Mouse (Mus musculus) gastrocnemius, adult 8-10 months (tissue): ENCODE results near the gene Tbl1xr1. TPM values are rescaled to one million over a fixed set of nuclear protein-coding genes. Genes with fewer than 3 reads are reported as not detected.

Source experiments
- DNase-seq, 2 experiments: peaks; one replicate each; pipeline ENCODE4 v3.0.0; 2022; ENCODE audit warnings: low spot score in 2 of 2
- total RNA-seq, 4 experiments: library from RNA; stranded (reverse); gene quantifications; 2 replicates each; pipeline ENCODE4 v1.2.4; 2022

Gene Tbl1xr1
- total RNA-seq, 4 experiments from 2014 or later, result 52.3 to 65.0 (median 60.7) TPM

DNA sequence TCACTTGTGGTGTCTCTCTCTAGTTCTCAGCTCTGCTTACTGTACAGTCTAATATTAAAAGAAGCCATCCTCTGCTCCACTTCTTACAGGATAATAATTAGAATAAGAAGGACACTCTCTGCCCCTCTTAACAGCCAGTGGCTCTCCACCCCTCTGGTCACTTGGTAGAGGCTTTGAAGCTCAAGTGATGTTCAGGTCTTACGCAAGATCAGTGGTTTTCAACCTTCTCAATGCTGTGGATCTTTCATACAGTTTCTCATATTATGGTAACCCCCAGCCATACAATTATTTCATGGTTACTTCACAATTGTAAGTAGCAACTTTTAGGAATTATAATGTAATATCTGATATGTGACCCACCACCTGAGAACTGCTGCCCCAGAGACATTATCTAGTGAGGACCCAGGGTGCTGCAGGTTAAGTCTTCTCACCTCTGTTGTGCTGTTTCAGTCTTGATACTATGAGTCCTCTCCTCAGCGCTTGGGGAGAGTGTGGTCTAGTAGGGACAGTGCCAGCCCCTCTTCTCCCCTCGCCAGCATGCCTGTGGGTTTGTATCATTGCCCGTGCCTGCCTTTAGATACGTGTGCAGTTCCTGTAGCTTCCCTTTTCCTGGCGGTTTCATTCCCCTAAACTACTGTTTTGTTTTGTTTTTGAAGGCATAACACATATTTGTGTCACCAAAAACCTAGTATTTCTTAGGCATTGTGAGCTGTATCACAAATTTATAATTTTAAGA, 65.7 kb downstream of the Tbl1xr1 start:
- no peak for DNase-seq

DNA sequence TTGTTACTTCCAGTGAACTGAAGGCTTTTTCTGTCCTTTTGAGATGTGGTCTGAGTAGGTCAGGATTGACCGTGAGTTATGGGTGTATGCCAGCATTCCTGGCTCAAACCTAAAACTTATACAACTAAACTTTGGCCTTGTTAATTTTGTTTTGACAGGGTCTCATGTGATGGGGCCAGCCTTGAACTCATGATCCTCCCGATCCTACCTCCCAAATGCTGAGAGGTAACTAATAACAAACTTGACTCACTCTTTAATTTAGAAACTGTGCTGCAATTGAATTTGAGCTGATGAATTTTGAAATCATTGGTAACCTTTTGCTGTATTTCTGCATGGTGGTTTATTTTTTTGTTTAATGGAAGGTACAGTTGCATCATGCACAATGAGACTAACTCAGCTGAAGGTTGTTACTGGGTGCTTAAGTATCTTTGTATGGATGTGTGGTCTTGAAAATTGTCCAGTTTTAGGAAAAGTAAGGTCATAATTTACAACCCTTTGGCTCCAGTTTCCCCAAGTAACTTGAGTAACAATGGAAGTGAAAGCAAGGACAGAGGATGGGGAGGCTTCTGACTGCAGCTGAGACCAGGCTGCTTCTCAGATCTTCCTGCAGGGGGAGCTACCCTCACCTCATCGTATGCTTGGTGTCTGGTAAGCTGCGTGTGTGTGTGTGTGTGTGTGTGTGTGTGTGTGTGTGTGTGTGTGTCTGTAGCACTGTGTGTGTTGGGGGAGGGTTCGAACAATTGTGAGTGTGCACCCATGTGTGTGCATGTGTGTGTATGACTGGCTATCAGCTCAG, 66.6 kb downstream of the Tbl1xr1 start:
- no peak for DNase-seq

GRCm38 (mm10) chr3:22144255-22144654, 67.8 kb downstream of the Tbl1xr1 start:
- no peak for DNase-seq

GRCm38 (mm10) chr3:22147433-22147927, 71.0 kb downstream of the Tbl1xr1 start:
- DNase-seq, result no peak

DNA sequence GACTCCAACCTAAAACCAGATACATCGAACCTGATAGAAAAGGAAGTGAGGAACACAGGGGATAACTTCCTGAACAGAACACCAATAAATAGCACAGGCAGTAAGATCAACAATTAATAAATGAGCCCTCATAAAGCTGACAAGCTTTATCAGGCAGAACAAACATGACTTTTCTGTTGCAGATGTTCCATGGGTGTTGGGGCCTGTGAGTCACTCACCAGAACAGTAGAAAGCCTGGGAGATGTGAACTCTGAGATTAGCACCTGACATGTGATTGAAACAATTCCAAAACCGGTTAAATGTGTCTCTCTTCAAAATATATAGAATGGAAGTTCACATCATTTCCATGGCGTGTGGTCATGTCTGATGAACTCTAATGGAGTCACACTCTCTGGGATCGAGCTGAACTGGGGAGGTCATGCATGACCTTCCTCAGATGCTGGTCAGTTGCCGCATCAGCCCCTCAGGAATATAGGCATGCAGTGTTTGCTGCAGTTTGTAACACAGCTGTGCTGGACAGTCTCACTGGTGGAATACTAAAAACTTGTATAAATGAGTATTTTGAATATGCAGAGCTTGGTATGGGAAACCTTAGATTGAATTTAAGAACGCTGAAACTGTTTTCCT, 72.0 kb downstream of the Tbl1xr1 start:
- DNase-seq, result no peak

DNA sequence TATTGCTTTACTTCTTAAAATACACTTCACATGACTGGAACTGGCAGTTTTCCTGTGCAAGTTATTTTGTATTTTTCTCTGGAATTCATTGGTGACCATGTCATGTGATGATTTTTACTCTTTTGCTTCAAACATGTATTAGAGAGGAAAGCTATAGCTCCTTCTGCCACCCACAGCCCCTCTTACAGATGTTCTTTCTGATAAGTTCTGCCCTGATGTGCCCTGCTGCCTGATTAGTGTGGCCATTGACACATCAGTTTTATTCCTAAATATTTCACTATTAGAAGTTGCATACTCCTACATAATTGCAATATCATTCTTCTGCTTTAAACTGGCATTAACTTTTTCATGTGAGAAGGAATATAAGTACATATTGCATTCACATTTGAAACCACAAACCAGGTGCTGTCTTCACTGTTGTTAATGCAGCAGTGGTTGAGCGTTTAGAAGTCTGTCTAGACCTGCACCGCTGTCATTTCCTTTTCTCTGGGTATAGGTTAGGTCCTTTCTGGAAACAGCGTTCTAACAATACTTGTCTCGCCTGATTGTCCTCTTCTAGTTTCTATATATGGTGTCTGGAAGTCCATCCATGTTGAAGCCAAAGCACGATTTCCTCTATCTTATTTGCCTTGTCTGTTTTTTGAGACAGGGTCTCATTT, 74.5 kb downstream of the Tbl1xr1 start:
- DNase-seq, result no peak

GRCm38 (mm10) chr3:22152773-22153172, 76.3 kb downstream of the Tbl1xr1 start:
- DNase-seq, result no peak

- DNase-seq, result no peak
Measured at GRCm38 (mm10) chr3:22154522-22154921, 78.1 kb downstream of the Tbl1xr1 start.

DNA sequence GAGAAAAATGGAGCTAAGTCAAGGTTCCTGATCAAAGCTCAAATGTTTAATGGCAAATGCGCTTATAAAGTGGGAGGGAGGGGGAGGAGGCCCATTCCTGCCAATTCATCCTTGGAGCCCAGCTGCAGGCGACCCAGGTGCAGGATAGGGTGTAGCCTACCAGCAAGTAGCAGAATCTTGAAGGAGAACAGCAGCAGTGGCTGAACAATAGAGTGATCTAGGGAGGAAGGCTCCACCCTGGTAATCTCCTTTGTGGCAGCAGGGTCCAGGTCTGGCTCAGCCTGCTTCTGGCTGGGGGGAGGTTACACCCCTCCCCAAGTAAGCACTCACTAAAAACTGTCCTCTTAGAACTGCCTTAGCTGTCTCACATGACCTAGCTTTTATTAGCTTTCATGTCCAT, 79.9 kb downstream of the Tbl1xr1 start:
- no peak for DNase-seq

GRCm38 (mm10) chr3:22162948-22163347, 86.5 kb downstream of the Tbl1xr1 start:
- DNase-seq, result no peak

GRCm38 (mm10) chr3:22167856-22168255, 91.4 kb downstream of the Tbl1xr1 start:
- no peak for DNase-seq

GRCm38 (mm10) chr3:22168432-22168831, 92.0 kb downstream of the Tbl1xr1 start:
- no peak for DNase-seq

DNA sequence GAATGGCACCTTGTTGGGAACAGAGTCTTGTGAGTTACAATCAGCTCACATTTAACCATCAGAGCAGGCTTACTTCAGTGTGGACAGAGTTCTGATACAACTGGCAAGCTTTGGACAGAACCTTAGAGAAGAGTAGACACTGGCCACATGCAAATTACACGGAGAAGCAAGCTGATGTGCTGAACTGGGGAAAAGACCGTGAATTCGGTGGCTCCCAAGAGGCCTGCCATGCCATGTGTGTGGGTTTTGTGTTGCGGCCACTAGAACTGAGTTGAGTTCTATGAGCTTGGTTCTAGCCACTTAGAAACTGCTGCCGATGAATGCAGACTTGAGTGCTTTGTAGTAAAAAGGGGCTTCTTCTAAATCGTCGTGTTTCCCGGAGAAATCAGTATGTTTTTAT, 95.1 kb downstream of the Tbl1xr1 start:
- DNase-seq, result no peak

- DNase-seq, result no peak
Measured at GRCm38 (mm10) chr3:22172410-22172809, 96.0 kb downstream of the Tbl1xr1 start.

GRCm38 (mm10) chr3:22173171-22173570, 96.7 kb downstream of the Tbl1xr1 start:
- DNase-seq, result no peak

DNA sequence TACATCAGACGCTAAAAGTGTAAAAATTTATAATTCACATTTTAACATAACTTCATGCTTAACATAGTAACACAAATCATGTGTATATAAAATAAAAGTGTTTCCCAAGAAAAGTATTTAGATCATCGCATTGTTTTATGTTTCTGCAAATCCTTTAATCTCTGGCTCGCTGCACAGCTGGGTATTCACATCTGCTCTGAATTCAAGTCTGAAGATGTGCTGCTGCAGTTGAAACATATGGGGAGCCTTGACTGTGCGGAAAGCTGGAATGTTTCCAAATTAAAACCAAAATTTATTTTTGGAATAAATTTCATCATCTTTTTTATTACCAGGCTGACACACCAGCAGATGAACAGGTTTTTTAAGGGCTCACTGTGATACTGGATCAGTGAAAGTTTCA, 97.8 kb downstream of the Tbl1xr1 start:
- no peak for DNase-seq

- no peak for DNase-seq
Measured at GRCm38 (mm10) chr3:22180076-22180475, 103.6 kb downstream of the Tbl1xr1 start.

GRCm38 (mm10) chr3:22181026-22181425, 104.6 kb downstream of the Tbl1xr1 start:
- DNase-seq, result no peak

DNA sequence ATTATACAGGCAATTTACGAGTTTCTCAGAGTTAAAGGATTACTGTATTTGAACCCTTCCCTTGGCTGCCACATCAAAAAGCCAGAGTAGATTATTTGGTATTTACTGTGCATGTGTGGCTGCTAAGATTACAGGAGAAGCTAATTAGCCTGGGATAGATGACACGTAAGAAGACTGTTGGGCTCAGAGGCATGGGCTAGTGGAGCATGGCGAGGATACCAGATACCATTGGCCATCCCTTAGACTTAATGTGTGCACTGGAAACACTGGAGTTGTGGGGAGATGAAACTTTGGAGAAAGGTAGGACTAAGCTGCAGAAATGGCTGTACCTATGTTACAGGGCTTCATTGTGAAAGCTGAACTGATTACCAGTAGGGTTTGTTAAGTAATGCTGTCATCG, 108.8 kb downstream of the Tbl1xr1 start:
- no peak for DNase-seq

DNA sequence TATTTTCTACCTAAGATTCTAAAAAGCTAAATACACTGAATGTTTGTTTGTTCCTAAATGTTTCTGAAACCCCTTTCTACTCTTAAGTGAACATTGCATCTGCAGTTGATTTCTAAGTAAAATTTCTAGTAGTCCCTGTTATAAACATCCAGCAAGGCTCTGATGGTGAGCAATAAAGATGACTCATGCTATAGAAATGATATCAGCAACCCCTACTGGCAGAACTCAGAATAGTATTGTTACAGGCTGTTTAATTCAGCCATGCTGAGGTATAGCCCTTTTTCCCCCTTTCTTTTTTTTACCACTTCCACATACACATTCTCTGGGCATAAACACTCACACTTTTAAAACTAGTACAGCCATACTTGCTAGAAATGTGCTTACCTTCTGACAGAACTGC, 114.0 kb downstream of the Tbl1xr1 start:
- no peak for DNase-seq

DNA sequence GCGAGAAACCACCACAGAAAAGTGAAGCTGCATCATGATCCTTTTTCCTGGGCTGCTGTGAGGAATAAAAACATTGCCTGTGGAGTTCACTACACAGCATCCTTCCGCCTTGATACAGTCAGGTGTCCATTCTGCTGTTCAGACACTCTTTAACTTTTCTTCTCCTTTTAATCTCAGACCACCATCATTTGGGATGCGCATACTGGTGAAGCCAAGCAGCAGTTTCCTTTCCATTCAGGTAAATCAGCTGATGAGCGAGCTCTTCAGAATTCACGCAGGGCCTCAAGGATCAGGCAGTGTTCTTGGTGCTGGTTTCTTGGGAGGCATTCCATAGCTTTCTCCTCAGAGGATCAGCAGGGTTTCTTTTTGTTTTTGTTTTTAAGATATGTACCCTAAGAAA, 116.5 kb downstream of the Tbl1xr1 start:
- DNase-seq, result no peak
